Mouse (Mus musculus) myocyte (in vitro differentiated cells): ENCODE results near the gene Zfp644. TPM values are rescaled to one million over a fixed set of nuclear protein-coding genes. Genes with fewer than 3 reads are reported as not detected.

Experiments used
- H3K27me3 ChIP-seq: one replicate; pipeline ENCODE4 v1.6.1; 2011; ENCODE audit not compliant: control insufficient read depth, insufficient read depth, insufficient read length
- H3K36me3 ChIP-seq: one replicate; pipeline ENCODE4 v1.6.1; 2011; ENCODE audit not compliant: control insufficient read depth, insufficient read depth
- H3K4me2 ChIP-seq: one replicate; pipeline ENCODE4 v1.6.1; 2011; ENCODE audit warnings: low read depth, control low read depth
- H3K4me3 ChIP-seq: one replicate; pipeline ENCODE4 v1.5.1; 2011; ENCODE audit warnings: mild to moderate bottlenecking, control low read depth, moderate library complexity
- H3K79me2 ChIP-seq: one replicate; pipeline ENCODE4 v1.6.1; 2011; ENCODE audit not compliant: control insufficient read depth, insufficient read depth
- H3ac ChIP-seq: one replicate; pipeline ENCODE4 v1.6.1; 2011; ENCODE audit not compliant: control insufficient read depth, insufficient read length
- CEBPB ChIP-seq: IDR thresholded peaks from 2 replicates; pipeline ENCODE4 v1.6.1; 2011; ENCODE audit warnings: mild to moderate bottlenecking, moderate library complexity; ENCODE audit not compliant: poor library complexity, insufficient read depth, severe bottlenecking
- E2F4 ChIP-seq: IDR thresholded peaks from one replicate; pipeline ENCODE4 v1.6.1; 2011; ENCODE audit warnings: mild to moderate bottlenecking, control low read depth, moderate library complexity; ENCODE audit not compliant: insufficient read depth
- MAX ChIP-seq: IDR thresholded peaks from one replicate; pipeline ENCODE4 v1.6.1; 2011; ENCODE audit warnings: low read depth, mild to moderate bottlenecking, control low read depth
- MYOD1 ChIP-seq, 3 experiments: IDR thresholded peaks; one replicate each; pipeline ENCODE4 v1.6.1; 2011; ENCODE audit warnings: control low read depth in 2 of 3, low read depth in 2 of 3, mild to moderate bottlenecking in 2 of 3, moderate library complexity in 1 of 3; ENCODE audit not compliant: insufficient read length in 2 of 3, control insufficient read depth in 1 of 3
- MYOG ChIP-seq, 3 experiments: IDR thresholded peaks; one replicate each; pipeline ENCODE4 v1.6.1; 2011; ENCODE audit warnings: control low read depth in 2 of 3, low read depth in 2 of 3, mild to moderate bottlenecking in 2 of 3; ENCODE audit not compliant: insufficient read length in 2 of 3, control insufficient read depth in 1 of 3, insufficient read depth in 1 of 3
- POLR2A ChIP-seq: IDR thresholded peaks from one replicate; pipeline ENCODE4 v1.6.1; 2011; ENCODE audit warnings: low read depth, mild to moderate bottlenecking, control low read depth, moderate library complexity; ENCODE audit not compliant: insufficient read length
- POLR2AphosphoS2 ChIP-seq: IDR thresholded peaks from one replicate; pipeline ENCODE4 v1.6.1; 2011; ENCODE audit warnings: low read depth, control low read depth; ENCODE audit not compliant: insufficient read length
- REST ChIP-seq: IDR thresholded peaks from one replicate; pipeline ENCODE4 v1.6.1; 2011; ENCODE audit warnings: mild to moderate bottlenecking, control low read depth, moderate library complexity; ENCODE audit not compliant: insufficient read depth, insufficient read length
- SRF ChIP-seq: IDR thresholded peaks from one replicate; pipeline ENCODE4 v1.6.1; 2011; ENCODE audit warnings: low read depth; ENCODE audit not compliant: control insufficient read depth, insufficient read length
- TCF12 ChIP-seq: IDR thresholded peaks from one replicate; pipeline ENCODE4 v1.6.1; 2011; ENCODE audit warnings: mild to moderate bottlenecking, control low read depth; ENCODE audit not compliant: poor library complexity, insufficient read depth, severe bottlenecking
- TCF3 ChIP-seq: IDR thresholded peaks from one replicate; pipeline ENCODE4 v1.6.1; 2011; ENCODE audit warnings: low read depth, control low read depth; ENCODE audit not compliant: insufficient read length
- USF1 ChIP-seq: IDR thresholded peaks from one replicate; pipeline ENCODE4 v1.6.1; 2011; ENCODE audit warnings: low read depth, mild to moderate bottlenecking, control low read depth, moderate library complexity
- polyA plus RNA-seq: library from polyadenylated mRNA; unstranded; fragments of >200 nt; fragmentation: generic; extraction: Trizol; gene quantifications from one replicate; pipeline ENCODE4 v1.2.1, GENCODE M21; 2012; ENCODE audit warnings: missing spikeins

Gene Zfp644
- polyA plus RNA-seq, 1 experiment, result 5.1 TPM

DNA sequence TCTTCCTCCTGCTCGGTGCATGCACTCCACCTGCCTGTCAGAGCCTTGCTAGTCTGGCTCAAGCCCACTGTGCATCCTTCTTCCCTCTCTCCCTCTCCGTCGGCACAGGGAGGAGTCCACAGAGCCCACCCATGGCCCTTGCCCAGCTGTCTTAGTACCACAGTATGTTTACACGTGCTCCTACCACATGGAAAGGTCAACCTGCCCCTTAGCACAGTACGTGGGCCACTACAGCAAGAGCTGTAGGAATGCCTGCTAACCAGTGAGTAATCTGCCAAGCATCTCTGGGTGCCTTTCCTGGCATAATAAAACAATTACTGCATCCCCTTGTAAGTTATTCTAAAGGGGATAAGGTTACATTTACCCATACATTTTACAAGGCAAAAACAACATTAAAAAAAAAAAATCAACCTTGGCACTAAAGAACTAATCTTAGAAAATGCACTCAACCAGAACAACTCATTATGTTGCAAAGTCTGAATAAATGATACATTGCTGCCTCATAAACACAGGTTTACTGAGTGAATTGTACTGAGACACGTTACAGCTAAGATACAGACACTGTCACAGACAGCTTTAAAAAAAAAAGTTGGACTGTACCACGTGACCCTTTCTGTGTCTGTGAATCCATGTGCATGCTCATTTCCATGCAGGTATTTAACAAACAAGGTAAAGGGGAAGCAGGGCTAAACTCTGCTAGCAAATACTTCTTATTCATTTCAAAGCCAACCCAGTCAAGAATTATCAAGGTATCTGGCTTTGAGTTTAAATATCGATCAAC, 68.5 kb downstream of the Zfp644 start:
- TF ChIP-seq MYOD1 (IDR thresholded peaks at IDR 0.05; ENCODE audit: control insufficient read depth in 1 of 3, insufficient read length in 2 of 3, low read depth in 2 of 3) (peak in 1 of 3 experiments; percentile 58), USF1 (peak; percentile 66), E2F4 (no peak), SRF (no peak), POLR2AphosphoS2 (no peak), MYOG (IDR thresholded peaks at IDR 0.05; ENCODE audit: control insufficient read depth in 1 of 3, insufficient read depth in 1 of 3, insufficient read length in 2 of 3, low read depth in 2 of 3) (peak in 1 of 3 experiments; percentile 56)
- H3K27me3 ChIP-seq, result no peaks in the 10 kb centered on the region
- no peak overlapping the region for H3K4me2 ChIP-seq
- no peak overlapping the region for H3K4me3 ChIP-seq
- H3ac ChIP-seq, result no peak overlapping the region
- H3K79me2 ChIP-seq, result peaks cover 34% of the 10 kb centered on the region
- H3K36me3 ChIP-seq, result peaks cover 11% of the 10 kb centered on the region

DNA sequence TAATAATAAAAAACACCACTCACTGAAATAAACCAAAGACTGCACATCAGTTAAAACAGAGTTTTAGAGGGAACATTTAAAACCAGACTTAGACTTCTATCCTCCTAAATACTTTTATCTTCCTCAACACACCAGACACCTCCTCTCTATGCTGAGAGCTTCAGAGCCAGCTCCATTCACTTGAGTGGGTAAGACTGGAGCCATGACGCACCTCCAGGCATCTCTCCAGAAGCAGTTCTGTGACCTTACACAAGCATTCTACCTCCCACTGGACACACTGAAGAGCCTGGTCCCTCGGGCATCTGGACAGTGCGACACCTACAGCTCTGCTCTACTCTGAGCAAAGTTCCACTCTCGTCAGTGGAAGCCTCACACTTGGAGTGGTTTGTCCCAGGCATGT, 73.8 kb downstream of the Zfp644 start:
- Histone ChIP-seq H3K36me3 (peaks cover 23% of the 10 kb centered on the region), H3K4me3 (no peak overlapping the region), H3K27me3 (no peaks in the 10 kb centered on the region), H3K4me2 (no peak overlapping the region), H3K79me2 (peaks cover 36% of the 10 kb centered on the region), H3ac (no peak overlapping the region)
- TF ChIP-seq MAX (no peak), MYOG (IDR thresholded peaks at IDR 0.05; ENCODE audit: control insufficient read depth in 1 of 3, insufficient read depth in 1 of 3, insufficient read length in 2 of 3, low read depth in 2 of 3) (no peak), CEBPB (no peak), POLR2A (no peak), SRF (no peak), POLR2AphosphoS2 (no peak), TCF3 (no peak), TCF12 (no peak), E2F4 (no peak), USF1 (no peak), REST (no peak), MYOD1 (IDR thresholded peaks at IDR 0.05; ENCODE audit: control insufficient read depth in 1 of 3, insufficient read length in 2 of 3, low read depth in 2 of 3) (no peak)

DNA sequence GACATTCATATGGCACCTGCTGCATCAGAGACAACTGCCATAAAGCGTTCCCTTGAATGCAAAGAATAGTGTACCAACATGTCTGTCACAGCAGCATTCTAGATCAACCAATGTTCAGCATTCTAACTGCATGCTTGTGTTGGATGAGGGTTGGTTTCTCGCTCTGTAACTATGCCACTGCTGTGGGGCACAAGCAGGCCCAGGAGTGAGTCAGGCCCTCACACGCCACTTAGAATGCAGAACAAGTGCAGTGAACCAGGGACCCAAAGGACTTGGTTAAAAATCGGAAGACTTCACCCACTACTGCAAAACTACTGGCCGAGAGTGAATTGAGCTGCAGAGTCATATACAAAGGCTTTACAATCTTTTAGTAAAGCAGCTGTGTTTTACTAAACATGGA, 74.9 kb downstream of the Zfp644 start:
- Histone ChIP-seq H3K27me3 (no peaks in the 10 kb centered on the region), H3K4me2 (no peak overlapping the region), H3K4me3 (no peak overlapping the region), H3ac (no peak overlapping the region), H3K79me2 (peaks cover 29% of the 10 kb centered on the region), H3K36me3 (peaks cover 31% of the 10 kb centered on the region)
- TF ChIP-seq CEBPB (no peak), MAX (no peak), MYOD1 (IDR thresholded peaks at IDR 0.05; ENCODE audit: control insufficient read depth in 1 of 3, insufficient read length in 2 of 3, low read depth in 2 of 3) (no peak), TCF3 (no peak), POLR2AphosphoS2 (no peak), USF1 (no peak), POLR2A (no peak), MYOG (IDR thresholded peaks at IDR 0.05; ENCODE audit: control insufficient read depth in 1 of 3, insufficient read depth in 1 of 3, insufficient read length in 2 of 3, low read depth in 2 of 3) (no peak), TCF12 (no peak)

DNA sequence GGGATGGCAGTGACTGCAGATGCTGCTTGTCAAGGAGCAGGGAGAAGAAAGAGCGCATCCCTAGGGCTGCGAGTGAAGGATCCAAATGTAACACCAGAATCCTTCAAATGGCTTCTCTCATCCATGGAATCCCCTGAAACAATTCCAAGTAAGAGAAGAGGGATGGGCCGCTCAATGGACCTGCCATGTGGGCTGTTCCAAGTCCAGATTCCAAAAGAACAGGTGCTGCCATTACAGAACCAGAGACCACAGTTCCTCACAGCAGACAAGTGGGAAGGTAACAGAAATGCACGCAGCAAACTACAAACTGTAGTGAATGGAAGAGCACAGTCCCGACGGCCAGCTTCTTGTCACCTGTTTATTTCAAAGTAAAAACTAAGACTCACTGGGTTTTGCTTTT, 76.6 kb downstream of the Zfp644 start:
- Histone ChIP-seq H3K4me3 (no peak overlapping the region), H3K36me3 (peaks cover 35% of the 10 kb centered on the region), H3K27me3 (no peaks in the 10 kb centered on the region), H3ac (no peak overlapping the region), H3K79me2 (peaks cover 24% of the 10 kb centered on the region), H3K4me2 (no peak overlapping the region)
- TF ChIP-seq USF1 (no peak), REST (no peak), MYOD1 (IDR thresholded peaks at IDR 0.05; ENCODE audit: control insufficient read depth in 1 of 3, insufficient read length in 2 of 3, low read depth in 2 of 3) (no peak), MYOG (IDR thresholded peaks at IDR 0.05; ENCODE audit: control insufficient read depth in 1 of 3, insufficient read depth in 1 of 3, insufficient read length in 2 of 3, low read depth in 2 of 3) (no peak), SRF (no peak), POLR2AphosphoS2 (no peak), CEBPB (no peak), POLR2A (no peak), TCF3 (no peak), E2F4 (no peak)

DNA sequence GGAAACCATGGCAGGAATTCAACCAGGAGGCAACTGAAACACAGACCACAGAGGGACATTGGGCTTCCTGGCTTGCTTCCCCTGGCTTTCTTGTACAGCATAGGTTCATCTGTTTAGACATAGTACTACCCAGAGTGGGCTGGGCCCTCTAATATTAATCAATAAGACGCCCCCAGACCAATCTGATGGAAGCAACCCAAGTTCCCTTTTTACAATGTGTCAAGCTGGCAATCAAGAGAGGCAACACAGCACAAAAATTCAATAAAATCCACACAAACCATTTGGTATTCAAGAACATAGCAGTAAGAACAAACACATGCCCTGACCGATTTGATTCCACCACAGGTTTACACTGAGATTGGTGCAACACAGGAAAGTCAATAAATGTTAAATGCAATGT, 82.1 kb downstream of the Zfp644 start:
- H3ac ChIP-seq, result no peak overlapping the region
- TF ChIP-seq TCF3 (no peak), POLR2A (no peak), SRF (no peak), USF1 (no peak), REST (no peak), MYOD1 (IDR thresholded peaks at IDR 0.05; ENCODE audit: control insufficient read depth in 1 of 3, insufficient read length in 2 of 3, low read depth in 2 of 3) (no peak), CEBPB (no peak), TCF12 (no peak), MYOG (IDR thresholded peaks at IDR 0.05; ENCODE audit: control insufficient read depth in 1 of 3, insufficient read depth in 1 of 3, insufficient read length in 2 of 3, low read depth in 2 of 3) (no peak), POLR2AphosphoS2 (no peak), MAX (no peak), E2F4 (no peak)
- peaks cover 13% of the 10 kb centered on the region for H3K79me2 ChIP-seq
- peaks cover 44% of the 10 kb centered on the region for H3K36me3 ChIP-seq
- H3K4me3 ChIP-seq, result no peak overlapping the region
- H3K27me3 ChIP-seq, result no peaks in the 10 kb centered on the region
- no peak overlapping the region for H3K4me2 ChIP-seq
